Mouse (Mus musculus) kidney, embryonic 15.5 days (tissue): ENCODE data around the gene Stk4. TPM values are rescaled to one million over a fixed set of nuclear protein-coding genes. Genes with fewer than 3 reads are reported as not detected.

Experiments used
- ATAC-seq: fragments of 200-750 bp; cut with Nextera tagmentation; replicated peaks from 2 replicates; pipeline ENCODE4 v1.8.0; 2017; ENCODE audit warnings: moderate TSS enrichment; ENCODE audit not compliant: low FRiP score
- H3K27ac ChIP-seq: fragments of 300-500 bp; sonication (generic); 2 replicates; pipeline ENCODE4 v1.5.1; 2015; ENCODE audit warnings: mild to moderate bottlenecking, inconsistent platforms
- H3K27me3 ChIP-seq: fragments of 300-500 bp; sonication (generic); 2 replicates; pipeline ENCODE4 v1.6.1; 2015; ENCODE audit warnings: inconsistent platforms
- H3K36me3 ChIP-seq: fragments of 300-500 bp; sonication (generic); 2 replicates; pipeline ENCODE4 v1.6.1; 2015; ENCODE audit warnings: inconsistent platforms
- H3K4me1 ChIP-seq: fragments of 300-500 bp; sonication (generic); 2 replicates; pipeline ENCODE4 v1.6.1; 2015; ENCODE audit warnings: inconsistent platforms
- H3K4me2 ChIP-seq: fragments of 300-500 bp; sonication (generic); 2 replicates; pipeline ENCODE4 v1.6.1; 2015; ENCODE audit warnings: moderate library complexity, mild to moderate bottlenecking, inconsistent platforms
- H3K4me3 ChIP-seq: fragments of 300-500 bp; sonication (generic); replicated peaks from 2 replicates; pipeline ENCODE4 v1.5.1; 2015; ENCODE audit warnings: mild to moderate bottlenecking, inconsistent platforms
- H3K9ac ChIP-seq: fragments of 300-500 bp; sonication (generic); 2 replicates; pipeline ENCODE4 v1.6.1; 2015; ENCODE audit warnings: mild to moderate bottlenecking, inconsistent platforms
- H3K9me3 ChIP-seq: fragments of 300-500 bp; sonication (generic); replicated peaks from 2 replicates; pipeline ENCODE4 v1.6.1; 2016; ENCODE audit warnings: inconsistent platforms
- WGBS: fragments of 180-500 bp; shearing (Covaris S2); methylation state at CpG from one replicate; pipeline ENCODE4 v1.1.7; 2015; ENCODE audit warnings: mixed read lengths; 5-methylcytosine and 5-hydroxymethylcytosine counted together
- polyA plus RNA-seq: library from polyadenylated mRNA; unstranded; fragments of >200 nt; fragmentation: Nextera tagmentation; extraction: Ambion mirVana; gene quantifications from 2 replicates; pipeline ENCODE4 v1.2.1, GENCODE M21; 2015

Gene Stk4
- 21.0 and 23.4 TPM in 2 replicates for polyA plus RNA-seq

- Histone ChIP-seq H3K4me1 (peaks cover 45% of the 10 kb centered on the region), H3K36me3 (peaks cover 16% of the 10 kb centered on the region), H3K9me3 (no peaks in the 10 kb centered on the region), H3K27ac (peak within 1 kb of the TSS; percentile 90), H3K4me3 (peak within 1 kb of the TSS; percentile 95), H3K4me2 (peak within 1 kb of the TSS; percentile 91), H3K9ac (peak within 1 kb of the TSS; percentile 82), H3K27me3 (no peaks in the 10 kb centered on the region)
- WGBS: 1% methylated on average over 45 of the region's 45 CpGs
- peak; percentile 23 for ATAC-seq
These were observed at the start of gene Stk4 for GRCm38 (mm10) chr2:164070142-164070764. Stk4 (plus strand) TSS chr2:164070322.

GRCm38 (mm10) chr2:164022104-164022503 lies 48.0 kb upstream of the Stk4 start:
- no peaks in the 10 kb centered on the region for H3K9me3 ChIP-seq
- no peaks in the 10 kb centered on the region for H3K27me3 ChIP-seq
- no peaks in the 10 kb centered on the region for H3K4me1 ChIP-seq
- H3K27ac ChIP-seq: no peak overlapping the region
- H3K36me3 ChIP-seq: peaks cover 31% of the 10 kb centered on the region
- no peak overlapping the region for H3K9ac ChIP-seq
- H3K4me3 ChIP-seq: no peak overlapping the region
- H3K4me2 ChIP-seq: no peak overlapping the region
- ATAC-seq: no peak
- 50% methylated on average over 2 of the region's 2 CpGs for WGBS

GRCm38 (mm10) chr2:164025150-164025549 lies 45.0 kb upstream of the Stk4 start, which contains the start of gene Pabpc1l:
Pabpc1l (plus strand) TSS chr2:164025450.
- WGBS: 82% methylated on average over 16 of the region's 16 CpGs
- no peaks in the 10 kb centered on the region for H3K9me3 ChIP-seq
- no peak for ATAC-seq
- H3K9ac ChIP-seq: no peak within 1 kb of the TSS
- no peaks in the 10 kb centered on the region for H3K27me3 ChIP-seq
- H3K27ac ChIP-seq: no peak within 1 kb of the TSS
- no peaks in the 10 kb centered on the region for H3K4me1 ChIP-seq
- no peak within 1 kb of the TSS for H3K4me3 ChIP-seq
- 0 out of 2 replicates have a peak, but pooled peaks cover under 1% of the 10 kb centered on the region for H3K36me3 ChIP-seq
- H3K4me2 ChIP-seq: no peak within 1 kb of the TSS

- no peak for ATAC-seq
- H3K27me3 ChIP-seq: no peaks in the 10 kb centered on the region
- H3K4me2 ChIP-seq: no peak overlapping the region
- H3K4me3 ChIP-seq: no peak overlapping the region
- 59% methylated on average over 10 of the region's 10 CpGs for WGBS
- no peak overlapping the region for H3K9ac ChIP-seq
- no peaks in the 10 kb centered on the region for H3K4me1 ChIP-seq
- no peaks in the 10 kb centered on the region for H3K36me3 ChIP-seq
- no peak overlapping the region for H3K27ac ChIP-seq
- no peaks in the 10 kb centered on the region; the same call in 1 of the 2 replicates for H3K9me3 ChIP-seq
These were observed 39.0 kb upstream of the Stk4 start for GRCm38 (mm10) chr2:164031147-164031546.

- Histone ChIP-seq H3K9ac (no peak overlapping the region), H3K36me3 (no peaks in the 10 kb centered on the region), H3K4me2 (no peak overlapping the region), H3K9me3 (no peaks in the 10 kb centered on the region; the same call in 1 of the 2 replicates), H3K4me3 (no peak overlapping the region), H3K27ac (no peak overlapping the region), H3K27me3 (no peaks in the 10 kb centered on the region), H3K4me1 (peaks cover 5% of the 10 kb centered on the region; the same call in 1 of the 2 replicates)
- ATAC-seq: no peak
- 91% methylated on average over 3 of the region's 3 CpGs for WGBS
These were observed 37.1 kb upstream of the Stk4 start for GRCm38 (mm10) chr2:164032973-164033372.

- H3K9me3 ChIP-seq: no peaks in the 10 kb centered on the region; the same call in 1 of the 2 replicates
- H3K27me3 ChIP-seq: no peaks in the 10 kb centered on the region
- WGBS: 50% methylated on average over 10 of the region's 10 CpGs
- H3K4me3 ChIP-seq: no peak overlapping the region
- H3K36me3 ChIP-seq: no peaks in the 10 kb centered on the region
- no peak overlapping the region for H3K9ac ChIP-seq
- no peak overlapping the region for H3K4me2 ChIP-seq
- H3K4me1 ChIP-seq: peaks cover 5% of the 10 kb centered on the region; the same call in 1 of the 2 replicates
- H3K27ac ChIP-seq: no peak overlapping the region
- peak; percentile 64 for ATAC-seq
These were observed 33.6 kb upstream of the Stk4 start for GRCm38 (mm10) chr2:164036520-164037019.

- WGBS: 88% methylated on average over 1 of the region's 1 CpGs
- 0 out of 2 replicates have a peak, but pooled peaks have one; percentile 44 for ATAC-seq
- H3K27me3 ChIP-seq: no peaks in the 10 kb centered on the region
These were observed 31.6 kb upstream of the Stk4 start for GRCm38 (mm10) chr2:164038407-164039028.

GRCm38 (mm10) chr2:164040949-164041348 lies 29.2 kb upstream of the Stk4 start:
- no peak for ATAC-seq

More at GRCm38 (mm10) chr2:164038407-164039028, 31.6 kb upstream of the Stk4 start:
- Histone ChIP-seq H3K4me1 (peaks cover 5% of the 10 kb centered on the region; the same call in 1 of the 2 replicates), H3K9me3 (no peaks in the 10 kb centered on the region), H3K4me2 (no peak overlapping the region), H3K27ac (no peak overlapping the region), H3K36me3 (no peaks in the 10 kb centered on the region), H3K4me3 (no peak overlapping the region), H3K9ac (no peak overlapping the region)

GRCm38 (mm10) chr2:164041523-164041922 lies 28.6 kb upstream of the Stk4 start:
- WGBS: 81% methylated on average over 2 of the region's 2 CpGs
- ATAC-seq: no peak

More at GRCm38 (mm10) chr2:164040949-164041348, 29.2 kb upstream of the Stk4 start:
- no peak overlapping the region for H3K4me2 ChIP-seq
- H3K36me3 ChIP-seq: no peaks in the 10 kb centered on the region
- 85% methylated on average over 6 of the region's 6 CpGs for WGBS
- no peak overlapping the region for H3K9ac ChIP-seq
- no peak overlapping the region for H3K27ac ChIP-seq
- H3K4me3 ChIP-seq: no peak overlapping the region
- peaks cover 5% of the 10 kb centered on the region; the same call in 1 of the 2 replicates for H3K4me1 ChIP-seq
- H3K9me3 ChIP-seq: no peaks in the 10 kb centered on the region
- H3K27me3 ChIP-seq: no peaks in the 10 kb centered on the region

GRCm38 (mm10) chr2:164047197-164047690 lies 22.9 kb upstream of the Stk4 start:
- H3K9me3 ChIP-seq: no peaks in the 10 kb centered on the region
- H3K4me1 ChIP-seq: peaks cover 9% of the 10 kb centered on the region; the same call in 1 of the 2 replicates
- 2% methylated on average over 16 of the region's 16 CpGs for WGBS
- H3K27ac ChIP-seq: 0 out of 2 replicates have a peak overlapping the region, but pooled peaks have one; percentile 37
- peak overlapping the region; percentile 39 for H3K4me3 ChIP-seq
- H3K27me3 ChIP-seq: no peaks in the 10 kb centered on the region
- H3K4me2 ChIP-seq: peak overlapping the region; percentile 62
- peak; percentile 84 for ATAC-seq
- no peak overlapping the region for H3K9ac ChIP-seq
- H3K36me3 ChIP-seq: peaks cover 18% of the 10 kb centered on the region

More at GRCm38 (mm10) chr2:164041523-164041922, 28.6 kb upstream of the Stk4 start:
- Histone ChIP-seq H3K4me2 (no peak overlapping the region), H3K27me3 (no peaks in the 10 kb centered on the region), H3K4me1 (peaks cover 4% of the 10 kb centered on the region; the same call in 1 of the 2 replicates), H3K9me3 (no peaks in the 10 kb centered on the region), H3K9ac (no peak overlapping the region), H3K4me3 (no peak overlapping the region), H3K27ac (no peak overlapping the region), H3K36me3 (no peaks in the 10 kb centered on the region)

- H3K4me1 ChIP-seq: no peaks in the 10 kb centered on the region
- H3K27ac ChIP-seq: no peak overlapping the region
- no peaks in the 10 kb centered on the region for H3K27me3 ChIP-seq
- 89% methylated on average over 8 of the region's 8 CpGs for WGBS
- H3K4me3 ChIP-seq: no peak overlapping the region
- no peaks in the 10 kb centered on the region for H3K9me3 ChIP-seq
- peaks cover 78% of the 10 kb centered on the region for H3K36me3 ChIP-seq
- ATAC-seq: no peak
- H3K4me2 ChIP-seq: no peak overlapping the region
- H3K9ac ChIP-seq: no peak overlapping the region
These were observed 16.4 kb upstream of the Stk4 start for GRCm38 (mm10) chr2:164053767-164054166.

GRCm38 (mm10) chr2:164054671-164055070 lies 15.5 kb upstream of the Stk4 start:
- H3K4me2 ChIP-seq: no peak overlapping the region
- peaks cover 87% of the 10 kb centered on the region for H3K36me3 ChIP-seq
- no peak for ATAC-seq
- no peak overlapping the region for H3K9ac ChIP-seq
- peaks cover 4% of the 10 kb centered on the region; the same call in 1 of the 2 replicates for H3K4me1 ChIP-seq
- no peaks in the 10 kb centered on the region for H3K27me3 ChIP-seq
- 82% methylated on average over 8 of the region's 8 CpGs for WGBS
- no peak overlapping the region for H3K27ac ChIP-seq
- no peaks in the 10 kb centered on the region for H3K9me3 ChIP-seq
- H3K4me3 ChIP-seq: no peak overlapping the region
